Mouse (Mus musculus): Measurements from ENCODE around the gene Srsf9. TPM values are rescaled to one million over a fixed set of nuclear protein-coding genes. Genes with fewer than 3 reads are reported as not detected.
"Not testable (repeated sequence)": the region's sequence is repeated elsewhere in the genome, so short reads cannot be mapped to it uniquely, and the experiment has no call there.

Srsf9 gene
- polyA plus RNA-seq, 1 experiment from 2014 or later, result 129 TPM

- H3K4me1 ChIP-seq (replicated peaks; ENCODE audit: control insufficient read depth, insufficient read depth), result no peaks in the 10 kb centered on the region
- DNase-seq (ENCODE audit: low spot score) (no peak), ATAC-seq (ENCODE audit: low FRiP score, low TSS enrichment) (no peak)
- H3K4me3 ChIP-seq (ENCODE audit: low read depth, low read length), result no peak overlapping the region
- no peak for TF ChIP-seq EP300 (optimal IDR thresholded peaks at IDR 0.05)
- TF ChIP-seq CTCF (IDR thresholded peaks at IDR 0.05; ENCODE audit: low read depth), result no peak
- no peak overlapping the region for H3K27ac ChIP-seq (replicated peaks)
- H3K9me3 ChIP-seq (ENCODE audit: control insufficient read depth, low read length), result no peaks in the 10 kb centered on the region
- H3K9ac ChIP-seq (ENCODE audit: low read length), result 0 out of 2 replicates have a peak overlapping the region, but pooled peaks have one; percentile 2
- H3K27me3 ChIP-seq (ENCODE audit: control insufficient read depth, insufficient read depth, low read length), result no peaks in the 10 kb centered on the region
- 32% methylated on average over 26 of the region's 26 CpGs for WGBS
- H3K36me3 ChIP-seq (ENCODE audit: control insufficient read depth, insufficient read depth, low read length), result no peaks in the 10 kb centered on the region
- H3K4me2 ChIP-seq (replicated peaks; ENCODE audit: low read depth), result peak overlapping the region; percentile 28; the same call in 1 of the 2 replicates
Measured at GRCm38 (mm10) chr5:115373441-115374203, 46.6 kb downstream of the Srsf9 start.

DNA sequence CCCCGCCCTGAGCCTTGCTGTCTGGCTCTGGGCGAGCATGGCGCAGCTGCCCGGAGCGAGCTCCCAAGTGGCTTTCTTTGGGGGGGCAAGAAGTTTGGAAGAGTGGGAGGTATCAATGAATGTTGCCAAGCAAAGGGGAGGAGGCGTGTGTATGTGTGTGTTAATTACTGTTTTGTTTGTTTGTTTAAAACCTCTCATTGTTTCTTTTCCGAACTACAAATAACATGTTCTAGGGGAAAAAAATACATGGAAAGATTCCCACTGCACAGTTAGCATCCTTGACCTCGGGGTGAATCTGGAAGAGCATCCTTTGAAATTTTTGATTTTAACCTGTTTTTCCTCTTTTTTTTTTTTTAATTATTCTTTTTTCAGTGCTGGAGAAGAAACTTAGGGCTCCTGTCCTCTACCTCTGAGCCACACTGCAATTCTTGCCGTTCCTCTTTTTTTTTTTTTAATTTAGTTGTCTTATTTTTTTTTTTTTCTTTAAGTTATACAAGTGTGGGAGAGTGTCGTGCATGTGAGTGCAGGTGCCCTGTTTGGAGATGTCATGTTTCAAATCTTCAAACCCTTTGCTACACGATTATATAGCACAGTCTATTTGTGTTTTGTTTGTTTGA, 47.3 kb downstream of the Srsf9 start:
- H3K9ac ChIP-seq (ENCODE audit: low read length), result 0 out of 2 replicates have a peak overlapping the region, but pooled peaks have one; percentile 2
- ATAC-seq (ENCODE audit: low FRiP score, low TSS enrichment), result no peak
- peak overlapping the region; percentile 28; the same call in 1 of the 2 replicates for H3K4me2 ChIP-seq (replicated peaks; ENCODE audit: low read depth)

GRCm38 (mm10) chr5:115375436-115375835, 48.5 kb downstream of the Srsf9 start:
- TF ChIP-seq EP300 (optimal IDR thresholded peaks at IDR 0.05), result no peak
- peak; percentile 41 for TF ChIP-seq CTCF (IDR thresholded peaks at IDR 0.05; ENCODE audit: low read depth)
- no peaks in the 10 kb centered on the region for H3K9me3 ChIP-seq (ENCODE audit: control insufficient read depth, low read length)
- H3K36me3 ChIP-seq (ENCODE audit: control insufficient read depth, insufficient read depth, low read length), result no peaks in the 10 kb centered on the region
- WGBS, result 84% methylated on average over 2 of the region's 2 CpGs
- no peak overlapping the region for H3K4me2 ChIP-seq (replicated peaks; ENCODE audit: low read depth)
- no peaks in the 10 kb centered on the region for H3K27me3 ChIP-seq (ENCODE audit: control insufficient read depth, insufficient read depth, low read length)
- DNase-seq (ENCODE audit: low spot score), result no peak
- H3K4me3 ChIP-seq (ENCODE audit: low read depth, low read length), result no peak overlapping the region
- ATAC-seq (ENCODE audit: low FRiP score, low TSS enrichment), result no peak
- H3K9ac ChIP-seq (ENCODE audit: low read length), result no peak overlapping the region
- no peak overlapping the region for H3K27ac ChIP-seq (replicated peaks)
- no peaks in the 10 kb centered on the region for H3K4me1 ChIP-seq (replicated peaks; ENCODE audit: control insufficient read depth, insufficient read depth)

More for the DNA sequence above, 47.3 kb downstream of the Srsf9 start:
- no peaks in the 10 kb centered on the region for H3K4me1 ChIP-seq (replicated peaks; ENCODE audit: control insufficient read depth, insufficient read depth)
- no peak for DNase-seq (ENCODE audit: low spot score)
- no peak for TF ChIP-seq CTCF (IDR thresholded peaks at IDR 0.05; ENCODE audit: low read depth)
- no peak for TF ChIP-seq EP300 (optimal IDR thresholded peaks at IDR 0.05)
- no peak overlapping the region for H3K27ac ChIP-seq (replicated peaks)
- WGBS, result 30% methylated on average over 11 of the region's 11 CpGs
- H3K9me3 ChIP-seq (ENCODE audit: control insufficient read depth, low read length), result no peaks in the 10 kb centered on the region
- no peaks in the 10 kb centered on the region for H3K27me3 ChIP-seq (ENCODE audit: control insufficient read depth, insufficient read depth, low read length)
- H3K36me3 ChIP-seq (ENCODE audit: control insufficient read depth, insufficient read depth, low read length), result no peaks in the 10 kb centered on the region
- no peak overlapping the region for H3K4me3 ChIP-seq (ENCODE audit: low read depth, low read length)

DNA sequence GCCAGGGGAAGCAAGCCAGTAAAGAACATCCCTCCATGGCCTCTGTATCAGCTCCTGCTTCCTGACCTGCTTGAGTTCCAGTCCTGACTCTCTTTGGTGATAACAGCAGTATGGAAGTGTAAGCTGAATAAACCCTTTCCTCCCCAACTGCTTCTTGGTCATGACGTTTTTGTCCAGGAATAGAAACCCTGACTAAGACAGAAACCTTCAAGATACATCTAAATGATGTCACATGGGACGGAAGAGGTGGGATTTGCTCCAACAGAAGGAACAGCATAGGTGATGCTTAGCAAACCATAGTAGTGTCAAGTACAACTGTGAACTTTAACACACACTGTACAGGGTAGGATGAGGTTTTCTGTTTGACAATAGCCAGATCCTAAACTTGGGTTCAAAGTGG, 51.9 kb downstream of the Srsf9 start:
- WGBS, result 77% methylated on average over 2 of the region's 2 CpGs

More for the DNA sequence above, 51.9 kb downstream of the Srsf9 start:
- not testable (repeated sequence) for H3K4me3 ChIP-seq (ENCODE audit: low read depth, low read length); H3K27ac ChIP-seq (replicated peaks); H3K4me2 ChIP-seq (replicated peaks; ENCODE audit: low read depth); H3K36me3 ChIP-seq (ENCODE audit: control insufficient read depth, insufficient read depth, low read length); H3K4me1 ChIP-seq (replicated peaks; ENCODE audit: control insufficient read depth, insufficient read depth); ATAC-seq (ENCODE audit: low FRiP score, low TSS enrichment); H3K9me3 ChIP-seq (ENCODE audit: control insufficient read depth, low read length); DNase-seq (ENCODE audit: low spot score); H3K9ac ChIP-seq (ENCODE audit: low read length); H3K27me3 ChIP-seq (ENCODE audit: control insufficient read depth, insufficient read depth, low read length)

Other genes with a start within 250 kb of the Srsf9 start
- 17.9 and 22.2 TPM in 2 replicates for gene Gm10401, start 228.9 kb upstream of the Srsf9 start, polyA plus RNA-seq (2015; fragmentation: Nextera tagmentation; extraction: Ambion mirVana)
- gene Acads, start 207.8 kb upstream of the Srsf9 start, polyA plus RNA-seq (2015; fragmentation: Nextera tagmentation; extraction: Ambion mirVana), result 70.6 and 73.8 TPM in 2 replicates
- 12.7 and 12.9 TPM in 2 replicates for gene Unc119b, start 192.2 kb upstream of the Srsf9 start, polyA plus RNA-seq (2015; fragmentation: Nextera tagmentation; extraction: Ambion mirVana)
- 30.4 and 34.0 TPM in 2 replicates for gene Mlec, start 169.0 kb upstream of the Srsf9 start, polyA plus RNA-seq (2015; fragmentation: Nextera tagmentation; extraction: Ambion mirVana)
- 0.44 and 0.67 TPM in 2 replicates for gene Cabp1, start 132.8 kb upstream of the Srsf9 start, polyA plus RNA-seq (2015; fragmentation: Nextera tagmentation; extraction: Ambion mirVana)
- 83.9 and 85.3 TPM in 2 replicates for gene Pop5, start 91.3 kb upstream of the Srsf9 start, polyA plus RNA-seq (2015; fragmentation: Nextera tagmentation; extraction: Ambion mirVana)
- gene Rnf10, start 54.3 kb upstream of the Srsf9 start, polyA plus RNA-seq (2015; fragmentation: Nextera tagmentation; extraction: Ambion mirVana), result 84.0 and 93.0 TPM in 2 replicates
- gene Coq5, start 47.5 kb upstream of the Srsf9 start, polyA plus RNA-seq (2015; fragmentation: Nextera tagmentation; extraction: Ambion mirVana), result 32.6 and 32.9 TPM in 2 replicates
- 1,661 and 1,792 TPM in 2 replicates for gene Dynll1, start 26.2 kb upstream of the Srsf9 start, polyA plus RNA-seq (2015; fragmentation: Nextera tagmentation; extraction: Ambion mirVana)
- 12.9 and 14.7 TPM in 2 replicates for gene Gatc, start 14.0 kb downstream of the Srsf9 start, polyA plus RNA-seq (2015; fragmentation: Nextera tagmentation; extraction: Ambion mirVana)
- gene Triap1, start 14.0 kb downstream of the Srsf9 start, polyA plus RNA-seq (2015; fragmentation: Nextera tagmentation; extraction: Ambion mirVana), result 63.3 and 65.4 TPM in 2 replicates
- 1,431 and 1,574 TPM in 2 replicates for gene Cox6a1, start 21.8 kb downstream of the Srsf9 start, polyA plus RNA-seq (2015; fragmentation: Nextera tagmentation; extraction: Ambion mirVana)
- gene Msi1, start 102.4 kb downstream of the Srsf9 start, polyA plus RNA-seq (2015; fragmentation: Nextera tagmentation; extraction: Ambion mirVana), result 3.2 and 3.6 TPM in 2 replicates
- 464 and 489 TPM in 2 replicates for gene Pla2g1b, start 139.1 kb downstream of the Srsf9 start, polyA plus RNA-seq (2015; fragmentation: Nextera tagmentation; extraction: Ambion mirVana)
- 10.1 and 11.5 TPM in 2 replicates for gene Sirt4, start 157.5 kb downstream of the Srsf9 start, polyA plus RNA-seq (2015; fragmentation: Nextera tagmentation; extraction: Ambion mirVana)
- 21.1 and 25.8 TPM in 2 replicates for gene Pxn, start 179.5 kb downstream of the Srsf9 start, polyA plus RNA-seq (2015; fragmentation: Nextera tagmentation; extraction: Ambion mirVana)
- 1,317 and 1,335 TPM in 2 replicates for gene Rplp0, start 232.3 kb downstream of the Srsf9 start, polyA plus RNA-seq (2015; fragmentation: Nextera tagmentation; extraction: Ambion mirVana)
- gene Gcn1l1, start 238.1 kb downstream of the Srsf9 start, polyA plus RNA-seq (2015; fragmentation: Nextera tagmentation; extraction: Ambion mirVana), result 11.2 and 11.7 TPM in 2 replicates

All from stomach, postnatal 0 days (tissue).